Mouse (Mus musculus): ENCODE data around the gene Ttll5. TPM values are rescaled to one million over a fixed set of nuclear protein-coding genes. Genes with fewer than 3 reads are reported as not detected.

The Ttll5 gene
- total RNA-seq, 4 experiments from 2014 or later: 22.2 to 36.7 (median 27.8) TPM

GRCm38 (mm10) chr12:86059341-86059740 is 234.9 kb downstream of the Ttll5 start:
- no peak for DNase-seq

- no peak for DNase-seq
These were observed 240.3 kb downstream of the Ttll5 start for GRCm38 (mm10) chr12:86064796-86065195.

- no peak for DNase-seq
These were observed 247.0 kb downstream of the Ttll5 start for GRCm38 (mm10) chr12:86071432-86071831.

- no peak for DNase-seq
These were observed 250.2 kb downstream of the Ttll5 start for GRCm38 (mm10) chr12:86074681-86075080.

- no peak for DNase-seq
These were observed 250.9 kb downstream of the Ttll5 start for GRCm38 (mm10) chr12:86075358-86075757.

- no peak for DNase-seq
These were observed 252.0 kb downstream of the Ttll5 start for GRCm38 (mm10) chr12:86076321-86076901.

GRCm38 (mm10) chr12:86077322-86077721 is 252.9 kb downstream of the Ttll5 start:
- DNase-seq: no peak

GRCm38 (mm10) chr12:86077736-86078135 is 253.3 kb downstream of the Ttll5 start:
- no peak for DNase-seq

- DNase-seq: no peak
These were observed 253.7 kb downstream of the Ttll5 start for GRCm38 (mm10) chr12:86078176-86078552.

- DNase-seq: peak; percentile 34
These were observed 254.2 kb downstream of the Ttll5 start, which contains the start of gene Tgfb3 for GRCm38 (mm10) chr12:86078553-86079201. Tgfb3 (minus strand) TSS chr12:86079041.

GRCm38 (mm10) chr12:86079202-86079667 is 254.8 kb downstream of the Ttll5 start:
- peak; percentile 87 for DNase-seq

GRCm38 (mm10) chr12:86082481-86083012 is 258.1 kb downstream of the Ttll5 start, which contains the start of gene Ift43:
Ift43 (plus strand) TSS chr12:86082541.
- DNase-seq: peak; percentile 80

- DNase-seq: no peak
These were observed 261.4 kb downstream of the Ttll5 start for GRCm38 (mm10) chr12:86085873-86086272.

GRCm38 (mm10) chr12:86086550-86086949 is 262.1 kb downstream of the Ttll5 start:
- no peak for DNase-seq

GRCm38 (mm10) chr12:86088042-86088441 is 263.6 kb downstream of the Ttll5 start:
- no peak for DNase-seq

GRCm38 (mm10) chr12:86090764-86091163 is 266.3 kb downstream of the Ttll5 start:
- DNase-seq: no peak

- DNase-seq: no peak
These were observed 267.2 kb downstream of the Ttll5 start for GRCm38 (mm10) chr12:86091601-86092132.

- no peak for DNase-seq
These were observed 269.6 kb downstream of the Ttll5 start for GRCm38 (mm10) chr12:86094075-86094474.

- no peak for DNase-seq
These were observed 271.3 kb downstream of the Ttll5 start for GRCm38 (mm10) chr12:86095806-86096205.

GRCm38 (mm10) chr12:86097781-86098180 is 273.3 kb downstream of the Ttll5 start:
- DNase-seq: no peak

GRCm38 (mm10) chr12:86100711-86101110 is 276.3 kb downstream of the Ttll5 start:
- DNase-seq: no peak

- no peak for DNase-seq
These were observed 278.2 kb downstream of the Ttll5 start for GRCm38 (mm10) chr12:86102686-86103085.

GRCm38 (mm10) chr12:86103391-86103790 is 278.9 kb downstream of the Ttll5 start:
- DNase-seq: no peak

GRCm38 (mm10) chr12:86103852-86104251 is 279.4 kb downstream of the Ttll5 start:
- DNase-seq: no peak

All from adrenal gland, adult 8-10 months (tissue).